Mouse (Mus musculus): Measurements from ENCODE around the gene Man1c1.

DNA sequence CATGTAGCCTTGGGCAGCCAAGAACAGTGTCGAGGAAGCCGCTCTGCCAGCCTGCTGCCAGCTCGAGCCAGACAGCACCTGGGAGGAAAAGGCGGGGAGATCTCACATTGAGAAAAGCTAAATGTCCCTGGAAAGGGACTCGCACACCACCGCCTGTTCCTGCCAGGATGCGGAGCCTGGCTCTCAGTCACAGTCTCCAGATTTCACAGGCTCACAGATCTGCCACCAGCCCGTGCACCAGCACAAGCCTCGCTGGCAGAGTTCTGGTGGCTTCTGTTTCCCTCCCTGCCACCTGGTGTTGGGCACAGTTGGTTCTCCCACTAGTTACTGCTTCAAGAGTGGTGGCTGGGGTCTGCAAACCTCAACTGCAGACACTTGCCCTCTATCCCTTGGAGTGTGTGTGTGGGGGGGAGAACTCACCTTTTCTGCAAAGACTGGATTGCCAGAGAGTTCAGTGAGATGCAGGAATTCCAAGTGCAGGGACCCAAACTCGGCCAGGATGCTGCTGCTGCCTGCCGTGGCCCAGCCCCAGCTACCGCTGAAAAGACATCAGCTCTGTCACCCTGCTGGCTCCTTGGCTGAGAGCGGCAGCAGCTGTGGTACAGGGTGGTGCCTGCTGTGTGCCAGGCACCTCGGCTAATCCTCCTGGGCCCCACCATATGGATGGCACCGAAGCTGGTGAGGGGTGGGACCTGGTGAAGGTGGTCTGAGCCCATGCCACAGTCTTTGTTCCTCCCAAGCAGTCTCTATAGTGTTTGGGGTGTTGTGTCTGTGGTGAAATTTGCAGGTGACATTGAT is 123.5 kb downstream of the Man1c1 start:
- no peak for TF ChIP-seq CTCF (conservative IDR thresholded peaks at IDR 0.05; ENCODE audit: insufficient read depth, insufficient read length, low read depth, low read length)
- no peak for TF ChIP-seq POLR2A (IDR thresholded peaks at IDR 0.05; ENCODE audit: low read depth, low read length)

All from kidney, adult 2 months (tissue).